Mouse (Mus musculus) bone marrow, adult 2 months (tissue): ENCODE results near the gene Cngb1. TPM values are rescaled to one million over a fixed set of nuclear protein-coding genes. Genes with fewer than 3 reads are reported as not detected.

ENCODE experiments used
- H3K27ac ChIP-seq: fragments of 200-500 bp; 2 replicates; pipeline ENCODE4 v1.5.1; 2012; ENCODE audit warnings: low read depth, mild to moderate bottlenecking, control low read depth, inconsistent platforms, low read length; ENCODE audit not compliant: control insufficient read depth, poor library complexity, insufficient read depth
- H3K4me1 ChIP-seq: fragments of 200-500 bp; 2 replicates; pipeline ENCODE4 v1.6.1; 2011; ENCODE audit warnings: low read length; ENCODE audit not compliant: control insufficient read depth, insufficient read depth
- H3K4me3 ChIP-seq: fragments of 200-500 bp; replicated peaks from 2 replicates; pipeline ENCODE3; 2011; ENCODE audit warnings: mild to moderate bottlenecking, low read depth, low read length, control low read depth; ENCODE audit not compliant: control insufficient read depth
- CTCF ChIP-seq: fragments of 200-500 bp; IDR thresholded peaks from 2 replicates; pipeline ENCODE4 v1.5.1; 2011; ENCODE audit warnings: low read length, control low read depth; ENCODE audit not compliant: control insufficient read depth, insufficient read depth
- POLR2A ChIP-seq: fragments of 200-500 bp; IDR thresholded peaks from 2 replicates; pipeline ENCODE4 v1.6.1; 2011; ENCODE audit warnings: low read depth, mild to moderate bottlenecking, control low read depth, low read length, borderline replicate concordance; ENCODE audit not compliant: control insufficient read depth
- WGBS: fragments of 180-500 bp; shearing (Covaris S2); methylation state at CpG from one replicate; pipeline ENCODE4 v1.1.7; 2018; 5-methylcytosine and 5-hydroxymethylcytosine counted together
- polyA plus RNA-seq: library from polyadenylated mRNA; stranded (reverse); fragments of >200 nt; gene quantifications from 2 replicates; pipeline ENCODE4 v1.2.4, GENCODE M21; 2011; ENCODE audit warnings: low replicate concordance; ENCODE audit not compliant: missing spikeins, insufficient read depth, insufficient read length

Cngb1 gene
- polyA plus RNA-seq = 0.70 and 2.1 TPM in 2 replicates

- Histone ChIP-seq H3K27ac (no peak within 1 kb of the TSS), H3K4me1 (no peaks in the 10 kb centered on the region; the same call in 1 of the 2 replicates), H3K4me3 (no peak within 1 kb of the TSS)
- TF ChIP-seq POLR2A (no peak), CTCF (no peak)
- 66% methylated on average over 6 of the region's 6 CpGs for WGBS
Observed at GRCm38 (mm10) chr8:95306431-95306830, at the start of gene Cngb1. Cngb1 (minus strand) TSS chr8:95306585.

- Histone ChIP-seq H3K27ac (no peak overlapping the region), H3K4me3 (no peak overlapping the region), H3K4me1 (no peaks in the 10 kb centered on the region; the same call in 1 of the 2 replicates)
- TF ChIP-seq POLR2A = no peak
- no peak for TF ChIP-seq CTCF
- WGBS = 80% methylated on average over 2 of the region's 2 CpGs
Observed at GRCm38 (mm10) chr8:95354606-95355005, 48.2 kb upstream of the Cngb1 start.

- TF ChIP-seq CTCF (no peak), POLR2A (no peak)
- H3K4me1 ChIP-seq = no peaks in the 10 kb centered on the region
- WGBS = 13% methylated on average over 62 of the region's 62 CpGs
- H3K27ac ChIP-seq = no peak overlapping the region
- H3K4me3 ChIP-seq = no peak overlapping the region
Observed at GRCm38 (mm10) chr8:95352871-95353866, 46.8 kb upstream of the Cngb1 start.

GRCm38 (mm10) chr8:95352151-95352870 is 45.9 kb upstream of the Cngb1 start, which contains the start of gene Mmp15:
Mmp15 (plus strand) TSS chr8:95352268.
- H3K4me1 ChIP-seq = no peaks in the 10 kb centered on the region
- WGBS = under 1% methylated on average over 80 of the region's 80 CpGs
- no peak within 1 kb of the TSS for H3K4me3 ChIP-seq
- TF ChIP-seq POLR2A = no peak
- TF ChIP-seq CTCF = no peak
- no peak within 1 kb of the TSS; the same call in 1 of the 2 replicates for H3K27ac ChIP-seq

GRCm38 (mm10) chr8:95351461-95351860 is 45.1 kb upstream of the Cngb1 start:
- no peak overlapping the region for H3K4me3 ChIP-seq
- H3K27ac ChIP-seq = no peak overlapping the region
- no peak for TF ChIP-seq POLR2A
- no peak for TF ChIP-seq CTCF
- WGBS = 9% methylated on average over 15 of the region's 15 CpGs
- H3K4me1 ChIP-seq = no peaks in the 10 kb centered on the region

- no peak for TF ChIP-seq POLR2A
- TF ChIP-seq CTCF = no peak
- H3K27ac ChIP-seq = no peak overlapping the region
- WGBS = 17% methylated on average over 19 of the region's 19 CpGs
- H3K4me1 ChIP-seq = no peaks in the 10 kb centered on the region
- H3K4me3 ChIP-seq = no peak overlapping the region
Observed at GRCm38 (mm10) chr8:95348811-95349630, 42.6 kb upstream of the Cngb1 start.

- TF ChIP-seq POLR2A (no peak), CTCF (no peak)
- Histone ChIP-seq H3K4me1 (no peaks in the 10 kb centered on the region), H3K27ac (no peak overlapping the region), H3K4me3 (no peak overlapping the region)
- 80% methylated on average over 2 of the region's 2 CpGs for WGBS
Observed at GRCm38 (mm10) chr8:95348356-95348755, 42.0 kb upstream of the Cngb1 start.
